Mouse (Mus musculus) heart, embryonic 14.5 days (tissue): ENCODE results near the gene Neurog2. TPM values are rescaled to one million over a fixed set of nuclear protein-coding genes. Genes with fewer than 3 reads are reported as not detected.
A peak's percentile ranks its signal among the peaks of the same experiment; 100 is the strongest.

Source experiments
- ATAC-seq: fragments of 200-750 bp; cut with Nextera tagmentation; 2 replicates; pipeline ENCODE4 v1.8.0; 2017; ENCODE audit warnings: low read depth, moderate TSS enrichment; ENCODE audit not compliant: insufficient number of reproducible peaks, insufficient read depth, low FRiP score
- H3K27ac ChIP-seq, 2 experiments: fragments of 200-500 bp in 1 of 2; fragments of 300-500 bp in 1 of 2; sonication (generic) in 1 of 2; replicated peaks in 1 of 2; 2 replicates each; pipeline ENCODE4 v1.5.1; 2012 to 2014; ENCODE audit warnings: low read depth in 2 of 2, low read length in 2 of 2, control low read depth in 1 of 2, mild to moderate bottlenecking in 1 of 2, mixed read lengths in 1 of 2; ENCODE audit not compliant: control insufficient read depth in 1 of 2, insufficient read depth in 1 of 2
- H3K27me3 ChIP-seq: fragments of 300-500 bp; sonication (generic); 2 replicates; pipeline ENCODE4 v1.6.1; 2014; ENCODE audit warnings: mild to moderate bottlenecking, low read length, control low read depth; ENCODE audit not compliant: control insufficient read depth, insufficient read depth
- H3K36me3 ChIP-seq: fragments of 300-500 bp; sonication (generic); 2 replicates; pipeline ENCODE4 v1.6.1; 2014; ENCODE audit warnings: mild to moderate bottlenecking, control low read depth, low read length, mixed read lengths; ENCODE audit not compliant: control insufficient read depth, insufficient read depth
- H3K4me1 ChIP-seq, 2 experiments: fragments of 200-500 bp in 1 of 2; fragments of 300-500 bp in 1 of 2; sonication (generic) in 1 of 2; 2 replicates each; pipeline ENCODE4 v1.6.1; 2012 to 2014; ENCODE audit warnings: low read length in 2 of 2, control low read depth in 1 of 2, mixed read lengths in 1 of 2; ENCODE audit not compliant: control insufficient read depth in 2 of 2, insufficient read depth in 2 of 2
- H3K4me2 ChIP-seq: fragments of 300-500 bp; sonication (generic); 2 replicates; pipeline ENCODE4 v1.6.1; 2014; ENCODE audit warnings: mild to moderate bottlenecking, low read length
- H3K4me3 ChIP-seq, 2 experiments: fragments of 200-500 bp in 1 of 2; fragments of 300-500 bp in 1 of 2; sonication (generic) in 1 of 2; 2 replicates each; pipeline ENCODE4 v1.5.1; 2012 to 2014; ENCODE audit warnings: low read length in 2 of 2, mild to moderate bottlenecking in 2 of 2, control low read depth in 1 of 2, low read depth in 1 of 2, moderate library complexity in 1 of 2; ENCODE audit not compliant: control insufficient read depth in 1 of 2, insufficient read depth in 1 of 2
- H3K9ac ChIP-seq: fragments of 300-500 bp; sonication (generic); 2 replicates; pipeline ENCODE4 v1.6.1; 2014; ENCODE audit warnings: mild to moderate bottlenecking, low read length
- H3K9me3 ChIP-seq: fragments of 300-500 bp; sonication (generic); 2 replicates; pipeline ENCODE4 v1.6.1; 2016; ENCODE audit warnings: low read length, control low read depth; ENCODE audit not compliant: control insufficient read depth
- WGBS: fragments of 180-500 bp; shearing (Covaris S2); extraction: QIAGEN DNeasy Blood & Tissue Kit; methylation state at CpG from one replicate; pipeline ENCODE4 v1.1.7; 2014; 5-methylcytosine and 5-hydroxymethylcytosine counted together
- polyA plus RNA-seq: library from polyadenylated mRNA; unstranded; fragments of >200 nt; fragmentation: Nextera tagmentation; extraction: Ambion mirVana; gene quantifications from 2 replicates; pipeline ENCODE4 v1.2.1, GENCODE M21; 2014

The Neurog2 gene
- not detected in 2 replicates for polyA plus RNA-seq

DNA sequence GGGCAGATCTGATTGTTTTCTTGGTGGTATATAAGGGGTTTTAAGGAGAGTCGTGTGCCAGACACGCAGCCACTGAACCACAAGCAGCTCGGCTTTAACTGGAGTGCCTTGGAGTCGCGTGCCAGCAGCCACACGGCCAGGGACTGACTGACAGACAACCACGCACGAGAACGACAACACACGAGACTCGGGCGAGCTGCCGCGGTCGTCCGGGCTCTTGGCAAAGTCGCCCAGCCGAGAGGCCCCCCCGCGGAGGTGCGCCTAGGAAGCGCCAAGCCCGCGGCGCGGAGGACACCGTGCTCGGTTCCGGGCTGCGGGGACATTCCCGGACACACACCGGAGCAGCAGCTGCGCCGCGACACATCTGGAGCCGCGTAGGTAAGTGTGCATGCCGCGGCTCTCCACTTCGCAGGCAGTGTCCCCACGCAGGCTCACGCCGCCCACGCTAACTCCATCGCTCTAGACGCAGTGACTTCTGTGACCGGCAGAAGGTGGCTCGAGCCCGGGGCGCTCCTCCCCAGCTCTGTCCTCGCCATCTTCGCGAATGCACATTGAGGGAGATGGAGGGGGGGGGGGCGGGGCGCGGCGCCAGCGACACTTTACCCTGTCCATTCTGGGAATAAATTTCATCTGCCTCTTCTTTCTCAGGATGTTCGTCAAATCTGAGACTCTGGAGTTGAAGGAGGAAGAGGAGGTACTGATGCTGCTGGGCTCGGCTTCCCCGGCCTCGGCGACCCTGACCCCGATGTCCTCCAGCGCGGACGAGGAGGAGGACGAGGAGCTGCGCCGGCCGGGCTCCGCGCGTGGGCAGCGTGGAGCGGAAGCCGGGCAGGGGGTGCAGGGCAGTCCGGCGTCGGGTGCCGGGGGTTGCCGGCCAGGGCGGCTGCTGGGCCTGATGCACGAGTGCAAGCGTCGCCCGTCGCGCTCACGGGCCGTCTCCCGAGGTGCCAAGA lies at the start of gene Neurog2:
Gene Neurog2 (plus strand): TSS at position 56 of the 953 bp plus-strand sequence.
- Histone ChIP-seq H3K36me3 (no peaks in the 10 kb centered on the region), H3K4me1 (peaks cover 2 to 27% of the 10 kb centered on the region in 2 experiments; a peak in 3 of 4 replicates), H3K4me3 (peak within 1 kb of the TSS; percentile 45 to 50), H3K9ac (no peak within 1 kb of the TSS; the same call in 1 of the 2 replicates), H3K27me3 (peaks cover 94% of the 10 kb centered on the region), H3K4me2 (peak within 1 kb of the TSS; percentile 95), H3K9me3 (no peaks in the 10 kb centered on the region), H3K27ac (no peak within 1 kb of the TSS)
- ATAC-seq = no peak
- 0% methylated on average over 88 of the region's 92 CpGs for WGBS

DNA sequence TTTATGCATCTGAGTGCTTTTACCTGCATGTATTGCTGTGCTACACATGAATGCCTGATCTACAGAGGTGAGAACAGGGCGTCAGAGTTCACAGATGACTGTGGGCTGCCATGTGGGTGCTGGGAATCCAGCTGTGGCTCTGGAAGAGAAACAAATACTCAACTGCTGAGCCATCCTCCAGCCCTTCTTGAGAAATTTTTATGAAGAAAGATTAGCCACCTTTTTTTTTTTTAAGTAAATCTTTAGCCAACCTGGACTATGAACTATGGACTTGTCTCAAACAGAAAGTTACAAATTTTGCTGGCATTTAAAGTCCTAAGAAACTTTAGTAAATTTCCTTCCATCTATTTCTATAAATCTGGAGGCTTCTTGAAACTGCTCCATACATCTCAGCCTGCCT lies 35.8 kb upstream of the Neurog2 start:
- H3K27me3 ChIP-seq = no peaks in the 10 kb centered on the region
- H3K4me2 ChIP-seq = no peak overlapping the region
- ATAC-seq = no peak
- peaks cover 62% of the 10 kb centered on the region for H3K36me3 ChIP-seq
- H3K9me3 ChIP-seq = no peaks in the 10 kb centered on the region
- WGBS = 81% methylated on average over 1 of the region's 1 CpGs
- no peak overlapping the region for H3K27ac ChIP-seq
- H3K9ac ChIP-seq = no peak overlapping the region
- H3K4me1 ChIP-seq = no peaks in the 10 kb centered on the region
- H3K4me3 ChIP-seq = no peak overlapping the region

DNA sequence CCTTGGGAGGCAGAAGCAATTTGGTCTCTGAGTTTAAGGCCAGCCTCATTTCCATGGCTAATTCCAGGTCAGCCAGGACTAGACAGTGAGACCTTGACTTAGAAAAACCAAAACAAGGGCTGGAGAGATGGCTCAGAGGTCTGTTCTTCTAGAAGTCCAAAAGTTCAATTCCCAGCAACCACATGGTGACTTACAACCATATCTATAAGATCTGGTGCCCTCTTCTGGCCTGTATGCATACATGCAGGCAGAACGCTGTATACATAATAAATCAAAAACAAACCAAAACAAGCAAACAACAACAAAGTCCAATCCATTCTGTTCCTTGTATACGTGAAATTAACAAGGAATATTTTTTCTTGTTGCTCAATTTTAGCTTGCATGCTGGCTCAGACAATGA lies 24.8 kb upstream of the Neurog2 start:
- no peak overlapping the region for H3K4me3 ChIP-seq
- 85% methylated on average over 2 of the region's 2 CpGs for WGBS
- no peak overlapping the region for H3K27ac ChIP-seq
- no peaks in the 10 kb centered on the region for H3K9me3 ChIP-seq
- no peaks in the 10 kb centered on the region for H3K4me1 ChIP-seq
- H3K4me2 ChIP-seq = no peak overlapping the region
- H3K9ac ChIP-seq = no peak overlapping the region
- H3K36me3 ChIP-seq = peaks cover 63% of the 10 kb centered on the region
- no peak for ATAC-seq
- no peaks in the 10 kb centered on the region for H3K27me3 ChIP-seq

DNA sequence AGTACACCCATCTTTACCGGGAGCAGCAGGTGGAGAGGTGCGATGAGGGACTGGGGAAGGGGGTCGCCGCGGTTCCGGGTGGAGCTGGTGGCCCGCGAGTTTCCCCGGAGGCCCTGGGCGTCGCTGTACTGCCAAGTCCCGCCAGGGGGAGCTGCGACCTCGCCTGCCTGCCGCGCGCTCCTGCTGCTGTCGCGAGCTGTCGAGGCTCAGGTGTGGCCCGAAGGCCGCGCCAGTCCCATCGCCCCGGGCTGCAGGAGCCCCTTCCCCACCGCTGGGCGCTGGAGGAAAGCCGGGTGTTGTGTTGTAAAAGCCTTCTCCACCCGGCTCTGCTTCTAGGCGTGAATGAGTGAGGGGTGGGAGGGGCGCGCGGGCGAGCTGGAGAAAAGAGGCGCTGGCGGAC lies 7.6 kb upstream of the Neurog2 start:
- no peak for ATAC-seq
- Histone ChIP-seq H3K4me2 (peak overlapping the region; percentile 69), H3K27ac (no peak overlapping the region), H3K9ac (no peak overlapping the region), H3K9me3 (no peaks in the 10 kb centered on the region), H3K36me3 (no peaks in the 10 kb centered on the region), H3K27me3 (peaks cover 62% of the 10 kb centered on the region), H3K4me1 (peaks cover 0 to 12% of the 10 kb centered on the region in 2 experiments; a peak in 2 of 4 replicates), H3K4me3 (peak overlapping the region; percentile 37 to 41)
- WGBS = under 1% methylated on average over 34 of the region's 36 CpGs

DNA sequence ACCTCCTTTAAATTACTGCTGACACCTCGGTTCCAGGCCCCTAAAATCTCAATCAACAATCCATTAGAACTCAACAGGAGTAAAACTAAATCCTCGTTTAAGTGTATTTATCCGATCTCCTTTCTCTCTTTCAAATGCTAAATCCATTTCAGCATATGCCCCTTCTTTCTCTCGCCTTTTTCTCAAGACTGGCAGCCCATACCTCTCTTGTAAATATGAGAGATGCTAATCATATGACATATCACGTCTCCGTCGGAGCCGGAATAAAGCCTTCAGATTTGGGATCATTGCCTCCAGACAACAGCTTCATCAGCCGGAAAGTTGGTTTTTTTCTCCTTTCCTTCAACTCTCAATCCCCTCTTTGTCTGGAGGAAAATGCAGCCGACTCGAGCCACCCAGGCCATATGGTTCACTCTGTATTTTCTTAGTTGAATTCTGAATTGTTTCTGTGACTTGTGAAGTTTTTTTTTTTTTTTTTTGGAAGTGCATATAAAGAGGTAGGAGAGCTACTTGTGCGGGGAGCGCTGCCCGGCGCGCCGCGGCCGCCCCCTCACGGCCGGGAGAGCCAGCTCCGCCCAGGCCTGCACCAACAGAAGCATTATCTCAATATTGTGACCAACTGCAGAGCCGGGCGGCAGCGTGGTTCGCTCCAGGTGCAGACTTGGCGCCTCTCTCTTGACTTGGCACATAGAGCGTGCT lies 7.1 kb upstream of the Neurog2 start:
- H3K27me3 ChIP-seq = peaks cover 67% of the 10 kb centered on the region
- H3K4me2 ChIP-seq = peak overlapping the region; percentile 69
- no peak overlapping the region for H3K27ac ChIP-seq
- 2% methylated on average over 28 of the region's 28 CpGs for WGBS
- H3K36me3 ChIP-seq = no peaks in the 10 kb centered on the region
- H3K9ac ChIP-seq = no peak overlapping the region
- H3K4me3 ChIP-seq = peak overlapping the region; percentile 37 to 41
- no peak for ATAC-seq
- H3K4me1 ChIP-seq = peaks cover 0 to 12% of the 10 kb centered on the region in 2 experiments; a peak in 2 of 4 replicates
- H3K9me3 ChIP-seq = no peaks in the 10 kb centered on the region

DNA sequence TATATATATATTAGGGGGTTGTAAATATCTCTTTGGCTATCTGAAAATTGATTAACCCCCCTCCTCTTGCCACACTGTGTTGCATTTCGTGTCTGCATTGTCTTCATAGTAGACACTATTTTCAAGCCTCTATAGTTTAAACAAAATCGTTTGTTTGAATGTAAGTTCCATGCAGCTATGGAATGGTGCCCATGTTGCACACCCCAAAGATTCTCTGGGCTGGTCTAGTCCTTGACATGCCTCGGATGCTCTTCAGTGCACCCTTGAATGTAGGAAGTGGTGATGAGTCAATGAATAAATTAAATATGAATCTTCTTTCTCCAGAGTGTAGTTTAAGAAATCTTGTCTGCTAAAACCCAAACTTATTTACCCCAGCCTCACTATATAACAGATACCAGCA lies 6.4 kb upstream of the Neurog2 start:
- Histone ChIP-seq H3K27ac (no peak overlapping the region), H3K36me3 (no peaks in the 10 kb centered on the region), H3K4me1 (peaks cover 0 to 12% of the 10 kb centered on the region in 2 experiments; a peak in 2 of 4 replicates), H3K9me3 (no peaks in the 10 kb centered on the region), H3K27me3 (peaks cover 74% of the 10 kb centered on the region), H3K4me3 (no peak overlapping the region), H3K4me2 (no peak overlapping the region), H3K9ac (no peak overlapping the region)
- WGBS = 4% methylated on average over 3 of the region's 3 CpGs
- no peak for ATAC-seq

DNA sequence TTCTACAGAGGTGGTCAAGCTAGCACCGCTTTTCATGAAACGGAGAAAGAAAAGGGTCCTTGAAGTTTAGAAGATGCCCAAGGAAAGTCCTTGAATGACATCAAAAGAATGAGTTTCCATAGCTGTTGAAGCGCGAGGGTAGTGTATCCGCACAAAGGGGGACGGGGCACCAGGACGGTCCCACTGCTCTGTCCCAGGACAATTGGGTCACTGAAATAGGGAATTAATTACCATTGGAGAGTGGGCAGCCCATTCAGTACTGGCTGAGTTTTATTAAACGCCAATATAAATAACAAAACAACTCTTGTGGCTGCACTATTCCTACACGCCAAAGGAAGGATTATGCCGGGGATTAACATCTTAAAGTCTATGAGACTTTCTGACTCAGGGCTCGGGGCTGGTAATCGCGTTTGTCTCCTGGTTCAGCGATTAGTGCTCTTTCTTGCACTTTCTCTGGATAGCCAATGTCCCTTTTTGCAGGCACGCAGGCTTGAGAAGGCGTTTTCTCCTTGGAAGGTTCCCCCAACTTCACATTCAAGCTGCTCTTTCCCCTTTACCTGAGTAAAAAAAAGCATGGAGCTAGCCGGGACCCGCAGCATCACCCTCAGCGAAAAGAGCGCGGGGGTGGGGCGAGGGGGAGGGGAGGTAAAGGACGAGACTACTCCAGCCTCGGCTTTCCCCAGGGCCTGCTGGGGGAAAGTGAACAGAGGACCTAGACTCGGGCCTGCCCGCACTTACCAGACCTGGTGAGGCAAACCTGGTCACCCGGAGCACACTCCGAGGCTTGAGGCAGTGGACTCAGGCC lies 5.6 kb upstream of the Neurog2 start:
- H3K4me2 ChIP-seq = no peak overlapping the region
- peaks cover 0 to 15% of the 10 kb centered on the region in 2 experiments; a peak in 3 of 4 replicates for H3K4me1 ChIP-seq
- no peak overlapping the region for H3K9ac ChIP-seq
- 2% methylated on average over 27 of the region's 28 CpGs for WGBS
- H3K27ac ChIP-seq = no peak overlapping the region
- H3K27me3 ChIP-seq = peaks cover 83% of the 10 kb centered on the region
- H3K36me3 ChIP-seq = no peaks in the 10 kb centered on the region
- H3K9me3 ChIP-seq = no peaks in the 10 kb centered on the region
- ATAC-seq = no peak
- no peak overlapping the region for H3K4me3 ChIP-seq
